Mouse (Mus musculus) ES-Bruce4 (cell line): ENCODE data around the gene Rad18. TPM values are rescaled to one million over a fixed set of nuclear protein-coding genes. Genes with fewer than 3 reads are reported as not detected.

ENCODE experiments used
- H3K27ac ChIP-seq: 2 replicates; pipeline ENCODE4 v1.5.1; 2012; ENCODE audit warnings: low read length, inconsistent platforms; ENCODE audit not compliant: insufficient read depth
- H3K27me3 ChIP-seq: 2 replicates; pipeline ENCODE4 v1.6.1; 2012; ENCODE audit warnings: mild to moderate bottlenecking, low read length, inconsistent platforms; ENCODE audit not compliant: control insufficient read depth, poor library complexity, insufficient read depth, severe bottlenecking
- H3K36me3 ChIP-seq: 2 replicates; pipeline ENCODE4 v1.6.1; 2012; ENCODE audit warnings: inconsistent platforms, mild to moderate bottlenecking, low read length, moderate library complexity; ENCODE audit not compliant: control insufficient read depth, poor library complexity, insufficient read depth, severe bottlenecking
- H3K4me1 ChIP-seq: one replicate; pipeline ENCODE4 v1.8.1; 2011; ENCODE audit warnings: low read length; ENCODE audit not compliant: control insufficient read depth, insufficient read depth
- H3K4me3 ChIP-seq: 2 replicates; pipeline ENCODE4 v1.5.1; 2011; ENCODE audit warnings: low read depth, mild to moderate bottlenecking, low read length
- H3K9ac ChIP-seq: 2 replicates; pipeline ENCODE4 v1.6.1; 2012; ENCODE audit warnings: low read depth, mild to moderate bottlenecking, inconsistent platforms; ENCODE audit not compliant: poor library complexity, severe bottlenecking
- H3K9me3 ChIP-seq: replicated peaks from 2 replicates; pipeline ENCODE4 v1.6.1; 2012; ENCODE audit warnings: mild to moderate bottlenecking, low read length, inconsistent platforms; ENCODE audit not compliant: control insufficient read depth, poor library complexity, insufficient read depth, severe bottlenecking
- CTCF ChIP-seq: IDR thresholded peaks from one replicate; pipeline ENCODE4 v1.8.1; 2011; ENCODE audit warnings: low read depth, low read length
- EP300 ChIP-seq: IDR thresholded peaks from 2 replicates; pipeline ENCODE4 v1.6.1; 2011; ENCODE audit warnings: low read depth, low read length; ENCODE audit not compliant: insufficient read depth
- POLR2A ChIP-seq: IDR thresholded peaks from one replicate; pipeline ENCODE4 v1.8.1; 2011; ENCODE audit warnings: low read length; ENCODE audit not compliant: insufficient read depth
- polyA plus RNA-seq: library from polyadenylated mRNA; stranded (reverse); fragments of >200 nt; gene quantifications from 2 replicates; pipeline ENCODE4 v1.2.4, GENCODE M21; 2011; ENCODE audit warnings: low read depth; ENCODE audit not compliant: missing spikeins, insufficient read depth, insufficient read length

Gene Rad18
- polyA plus RNA-seq, 1 experiment = 58.3 TPM

GRCm38 (mm10) chr6:112632071-112632470 is 64.4 kb downstream of the Rad18 start:
- no peaks in the 10 kb centered on the region for H3K27me3 ChIP-seq
- H3K9me3 ChIP-seq = no peaks in the 10 kb centered on the region
- H3K4me3 ChIP-seq = no peak overlapping the region
- H3K36me3 ChIP-seq = peaks cover 9% of the 10 kb centered on the region
- TF ChIP-seq POLR2A (no peak), CTCF (no peak), EP300 (no peak)
- no peak overlapping the region for H3K9ac ChIP-seq
- H3K4me1 ChIP-seq = no peaks in the 10 kb centered on the region
- no peak overlapping the region for H3K27ac ChIP-seq

- Histone ChIP-seq H3K4me3 (no peak overlapping the region), H3K36me3 (peaks cover 9% of the 10 kb centered on the region), H3K9me3 (no peaks in the 10 kb centered on the region), H3K27me3 (no peaks in the 10 kb centered on the region), H3K27ac (no peak overlapping the region), H3K9ac (no peak overlapping the region), H3K4me1 (no peaks in the 10 kb centered on the region)
- no peak for TF ChIP-seq EP300
- TF ChIP-seq POLR2A = no peak
- no peak for TF ChIP-seq CTCF
These were observed 66.2 kb downstream of the Rad18 start for GRCm38 (mm10) chr6:112630291-112630690.

GRCm38 (mm10) chr6:112628301-112628700 is 68.2 kb downstream of the Rad18 start:
- TF ChIP-seq POLR2A (no peak), CTCF (no peak), EP300 (no peak)
- no peak overlapping the region for H3K27ac ChIP-seq
- no peaks in the 10 kb centered on the region for H3K4me1 ChIP-seq
- no peak overlapping the region for H3K4me3 ChIP-seq
- H3K9me3 ChIP-seq = no peaks in the 10 kb centered on the region
- H3K36me3 ChIP-seq = peaks cover 14% of the 10 kb centered on the region
- no peak overlapping the region for H3K9ac ChIP-seq
- no peaks in the 10 kb centered on the region for H3K27me3 ChIP-seq

- H3K9me3 ChIP-seq = no peaks in the 10 kb centered on the region
- no peak overlapping the region for H3K9ac ChIP-seq
- peaks cover 8% of the 10 kb centered on the region for H3K36me3 ChIP-seq
- H3K4me3 ChIP-seq = no peak overlapping the region
- H3K27me3 ChIP-seq = no peaks in the 10 kb centered on the region
- TF ChIP-seq POLR2A (no peak), CTCF (no peak), EP300 (no peak)
- H3K4me1 ChIP-seq = peaks cover 2% of the 10 kb centered on the region
- H3K27ac ChIP-seq = no peak overlapping the region
These were observed 74.2 kb downstream of the Rad18 start for GRCm38 (mm10) chr6:112622321-112622720.

- no peak overlapping the region for H3K9ac ChIP-seq
- H3K36me3 ChIP-seq = peaks cover 6% of the 10 kb centered on the region
- no peaks in the 10 kb centered on the region for H3K27me3 ChIP-seq
- TF ChIP-seq CTCF = no peak
- no peak for TF ChIP-seq EP300
- TF ChIP-seq POLR2A = no peak
- H3K4me1 ChIP-seq = peaks cover 2% of the 10 kb centered on the region
- no peaks in the 10 kb centered on the region for H3K9me3 ChIP-seq
- H3K4me3 ChIP-seq = no peak overlapping the region
- no peak overlapping the region for H3K27ac ChIP-seq
These were observed 76.5 kb downstream of the Rad18 start for GRCm38 (mm10) chr6:112620027-112620426.

GRCm38 (mm10) chr6:112617728-112618318 is 78.7 kb downstream of the Rad18 start:
- H3K4me3 ChIP-seq = no peak overlapping the region
- no peaks in the 10 kb centered on the region for H3K27me3 ChIP-seq
- TF ChIP-seq POLR2A = no peak
- TF ChIP-seq CTCF = no peak
- TF ChIP-seq EP300 = no peak
- H3K9me3 ChIP-seq = no peaks in the 10 kb centered on the region
- H3K36me3 ChIP-seq = 0 out of 2 replicates have a peak, but pooled peaks cover 2% of the 10 kb centered on the region
- no peak overlapping the region for H3K27ac ChIP-seq
- no peak overlapping the region for H3K9ac ChIP-seq
- H3K4me1 ChIP-seq = peaks cover 2% of the 10 kb centered on the region
